Mouse (Mus musculus) CH12.LX (cell line): ENCODE measurements around the gene Stt3a. TPM values are rescaled to one million over a fixed set of nuclear protein-coding genes. Genes with fewer than 3 reads are reported as not detected.

Source experiments
- DNase-seq: peaks from one replicate; pipeline ENCODE4 v3.0.0-alpha.2; 2013; ENCODE audit errors: extremely low read depth
- H3K27ac ChIP-seq: 2 replicates; pipeline ENCODE4 v1.5.1; 2012; ENCODE audit warnings: low read depth, mild to moderate bottlenecking, control low read depth, moderate library complexity; ENCODE audit not compliant: insufficient read depth
- H3K27me3 ChIP-seq: replicated peaks from 2 replicates; pipeline ENCODE3; 2012; ENCODE audit warnings: inconsistent platforms
- H3K36me3 ChIP-seq, 2 experiments: replicated peaks in 1 of 2; 2 replicates each; pipeline versions ENCODE3 to v1.6.1; 2012; ENCODE audit warnings: inconsistent platforms in 1 of 2, low read length in 1 of 2, mild to moderate bottlenecking in 1 of 2, mixed read lengths in 1 of 2, moderate library complexity in 1 of 2; ENCODE audit not compliant: control insufficient read depth in 1 of 2, insufficient read depth in 1 of 2
- H3K4me1 ChIP-seq, 2 experiments: 2 replicates each; pipeline ENCODE4 v1.6.1; 2012; ENCODE audit warnings: inconsistent platforms in 1 of 2, moderate library complexity in 1 of 2; ENCODE audit not compliant: insufficient read depth in 2 of 2, control insufficient read depth in 1 of 2
- H3K4me2 ChIP-seq: 2 replicates; pipeline ENCODE4 v1.6.1; 2012; ENCODE audit warnings: low read depth, mild to moderate bottlenecking, control low read depth; ENCODE audit not compliant: poor library complexity, insufficient read depth, severe bottlenecking
- H3K4me3 ChIP-seq, 3 experiments: fragments of 150-350 bp in 1 of 3; sonication (generic) in 1 of 3; replicated peaks in 1 of 3; 2 replicates each; pipeline versions ENCODE3 to v1.5.1; 2011 to 2012; ENCODE audit warnings: low read depth in 2 of 3, low read length in 2 of 3, mild to moderate bottlenecking in 2 of 3, moderate library complexity in 2 of 3, control low read depth in 1 of 3, improper control_type of control experiment in 1 of 3, inconsistent platforms in 1 of 3, mixed read lengths in 1 of 3; ENCODE audit not compliant: poor library complexity in 1 of 3
- H3K79me2 ChIP-seq: replicated peaks from 2 replicates; pipeline ENCODE4 v1.6.1; 2012; ENCODE audit warnings: mild to moderate bottlenecking, moderate library complexity; ENCODE audit not compliant: control insufficient read depth, poor library complexity, insufficient read depth, severe bottlenecking; ENCODE audit errors: extremely low read depth
- H3K9ac ChIP-seq: 2 replicates; pipeline ENCODE4 v1.6.1; 2012; ENCODE audit warnings: low read depth, mild to moderate bottlenecking, control low read depth, moderate library complexity; ENCODE audit not compliant: insufficient read depth
- H3K9me3 ChIP-seq: replicated peaks from 2 replicates; pipeline ENCODE3; 2012; ENCODE audit warnings: low read length, inconsistent platforms, mixed read lengths
- CTCF ChIP-seq, 2 experiments: IDR thresholded peaks in 1 of 2; conservative IDR thresholded peaks in 1 of 2; 2 replicates each; pipeline ENCODE4 v1.5.1; 2011 to 2012; ENCODE audit warnings: low read depth in 2 of 2, low read length in 2 of 2, improper control_type of control experiment in 1 of 2, inconsistent platforms in 1 of 2, mild to moderate bottlenecking in 1 of 2, moderate library complexity in 1 of 2
- EP300 ChIP-seq: IDR thresholded peaks from 2 replicates; pipeline ENCODE4 v1.6.1; 2011; ENCODE audit warnings: low read length, improper control_type of control experiment
- ETS1 ChIP-seq: conservative IDR thresholded peaks from 2 replicates; pipeline ENCODE4 v1.6.1; 2012; ENCODE audit warnings: low read depth, mild to moderate bottlenecking, inconsistent platforms, low read length, improper control_type of control experiment, moderate library complexity
- HCFC1 ChIP-seq: IDR thresholded peaks from 2 replicates; pipeline ENCODE4 v1.6.1; 2012; ENCODE audit warnings: low read depth, mild to moderate bottlenecking, inconsistent platforms, low read length, improper control_type of control experiment
- JUN ChIP-seq: IDR thresholded peaks from 2 replicates; pipeline ENCODE4 v1.6.1; 2011; ENCODE audit warnings: low read depth, mild to moderate bottlenecking, low read length, improper control_type of control experiment, moderate library complexity; ENCODE audit not compliant: insufficient read depth
- MAX ChIP-seq: IDR thresholded peaks from 2 replicates; pipeline ENCODE4 v1.6.1; 2011; ENCODE audit warnings: low read length, improper control_type of control experiment
- MAZ ChIP-seq: IDR thresholded peaks from 2 replicates; pipeline ENCODE4 v1.6.1; 2012; ENCODE audit warnings: low read depth, mild to moderate bottlenecking, inconsistent platforms, low read length, improper control_type of control experiment, moderate library complexity
- MEF2A ChIP-seq: IDR thresholded peaks from 2 replicates; pipeline ENCODE4 v1.6.1; 2014; ENCODE audit warnings: low read depth, mild to moderate bottlenecking, inconsistent platforms, low read length, improper control_type of control experiment, borderline replicate concordance
- MYC ChIP-seq: IDR thresholded peaks from 2 replicates; pipeline ENCODE4 v1.6.1; 2011; ENCODE audit warnings: low read depth, mild to moderate bottlenecking, improper control_type of control experiment, low read length
- POLR2A ChIP-seq: IDR thresholded peaks from 2 replicates; pipeline ENCODE4 v1.6.1; 2011; ENCODE audit warnings: low read depth, mild to moderate bottlenecking, improper control_type of control experiment, low read length
- RAD21 ChIP-seq: IDR thresholded peaks from 2 replicates; pipeline ENCODE4 v1.6.1; 2011; ENCODE audit warnings: low read depth, mild to moderate bottlenecking, low read length, improper control_type of control experiment, moderate library complexity
- RCOR1 ChIP-seq: conservative IDR thresholded peaks from 2 replicates; pipeline ENCODE4 v1.6.1; 2012; ENCODE audit warnings: low read depth, mild to moderate bottlenecking, inconsistent platforms, low read length, improper control_type of control experiment
- SIN3A ChIP-seq: IDR thresholded peaks from 2 replicates; pipeline ENCODE4 v1.6.1; 2012; ENCODE audit warnings: low read length, improper control_type of control experiment, inconsistent platforms
- SMC3 ChIP-seq: IDR thresholded peaks from 2 replicates; pipeline ENCODE4 v1.6.1; 2011; ENCODE audit warnings: low read depth, low read length, improper control_type of control experiment
- TBP ChIP-seq: conservative IDR thresholded peaks from 2 replicates; pipeline ENCODE4 v1.6.1; 2011; ENCODE audit warnings: low read depth, low read length, improper control_type of control experiment
- USF1 ChIP-seq: IDR thresholded peaks from 2 replicates; pipeline ENCODE4 v1.6.1; 2014; ENCODE audit warnings: low read depth, mild to moderate bottlenecking, inconsistent platforms, low read length, improper control_type of control experiment
- ZC3H11A ChIP-seq: IDR thresholded peaks from 2 replicates; pipeline ENCODE4 v1.6.1; 2012; ENCODE audit warnings: low read depth, mild to moderate bottlenecking, inconsistent platforms, low read length, improper control_type of control experiment
- ZKSCAN1 ChIP-seq: IDR thresholded peaks from 2 replicates; pipeline ENCODE4 v1.6.1; 2012; ENCODE audit warnings: low read depth, inconsistent platforms, low read length, improper control_type of control experiment, borderline replicate concordance
- ZMIZ1 ChIP-seq: IDR thresholded peaks from 2 replicates; pipeline ENCODE4 v1.6.1; 2012; ENCODE audit warnings: low read depth, mild to moderate bottlenecking, inconsistent platforms, low read length, improper control_type of control experiment
- ZNF384 ChIP-seq: IDR thresholded peaks from 2 replicates; pipeline ENCODE4 v1.6.1; 2012; ENCODE audit warnings: low read depth, low read length, improper control_type of control experiment, inconsistent platforms
- dilution Hi-C: fragments of 300-500 bp; cut with MboI; formaldehyde crosslinking; loops from 2 replicates; pipeline ENCODE4 v1.14.3; 2020; ENCODE audit warnings: low sequenced_read_pairs; ENCODE audit not compliant: extremely low pct_unique_long_range_greater_than_20kb, extremely low pct_ligation_motif_present
- in situ Hi-C: fragments of 300-500 bp; cut with MboI; formaldehyde crosslinking; loops from 3 replicates; pipeline ENCODE4 v1.14.3; 2019; ENCODE audit warnings: low sequenced_read_pairs, low pct_ligation_motif_present, low pct_unique_long_range_greater_than_20kb, mixed read lengths
- polyA plus RNA-seq: library from polyadenylated mRNA; unstranded; fragments of >175 nt; gene quantifications from 2 replicates; pipeline ENCODE4 v1.2.1, GENCODE M21; 2012; ENCODE audit warnings: low read depth; ENCODE audit not compliant: insufficient read length
- total RNA-seq, 2 experiments: library from RNA; depleted of rRNA; stranded (reverse); fragments of 300-350 nt in 1 of 2; fragments of >200 nt in 1 of 2; gene quantifications; 2 replicates each; pipeline ENCODE4 v1.2.3; 2012 to 2014

The Stt3a gene
- total and polyA plus RNA-seq, 3 experiments: 280 to 559 (median 395) TPM

DNA sequence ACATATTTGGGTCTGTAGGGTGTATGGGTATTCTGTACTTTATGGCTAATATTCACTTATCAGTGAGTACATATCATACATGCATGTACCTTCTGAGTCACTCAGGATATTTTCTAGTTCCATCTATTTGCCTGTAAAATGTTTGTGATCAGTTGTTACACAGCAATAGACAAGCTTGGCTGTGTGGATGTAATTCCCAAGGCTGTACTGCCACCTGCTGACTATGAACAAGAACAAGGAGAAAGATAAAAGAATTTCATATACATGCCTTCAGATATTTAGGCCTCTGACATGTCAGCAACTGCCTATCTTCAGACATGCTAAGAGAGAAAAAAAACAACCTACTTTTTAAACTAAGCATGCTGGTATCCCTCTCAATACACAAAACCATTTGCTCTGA lies 80.2 kb downstream of the Stt3a start:
- peak; percentile 34 for DNase-seq
- in situ Hi-C loops: no loop called here
- H3K4me2 ChIP-seq: no peak overlapping the region
- H3K79me2 ChIP-seq: no peaks in the 10 kb centered on the region
- TF ChIP-seq SMC3 (peak; percentile 50), TBP (no peak), MEF2A (no peak), ZC3H11A (no peak), ZKSCAN1 (no peak), ZMIZ1 (no peak), JUN (no peak), SIN3A (no peak), MAZ (no peak), MYC (no peak), CTCF (conservative IDR thresholded peaks at IDR 0.05 in 1 of 2, IDR thresholded peaks at IDR 0.05 in 1 of 2; ENCODE audit: low read depth in 2 of 2, low read length in 2 of 2) (peak in 1 of 2 experiments; percentile 70; a peak in 2 of 4 replicates), USF1 (no peak), RAD21 (peak; percentile 78)
- H3K9ac ChIP-seq: no peak overlapping the region
- H3K36me3 ChIP-seq: no peaks in the 10 kb centered on the region
- H3K4me1 ChIP-seq: no peaks in the 10 kb centered on the region
- H3K9me3 ChIP-seq: no peaks in the 10 kb centered on the region
- H3K27me3 ChIP-seq: no peaks in the 10 kb centered on the region
- H3K4me3 ChIP-seq: no peak overlapping the region
- H3K27ac ChIP-seq: no peak overlapping the region
- dilution Hi-C loops: no loop called here

DNA sequence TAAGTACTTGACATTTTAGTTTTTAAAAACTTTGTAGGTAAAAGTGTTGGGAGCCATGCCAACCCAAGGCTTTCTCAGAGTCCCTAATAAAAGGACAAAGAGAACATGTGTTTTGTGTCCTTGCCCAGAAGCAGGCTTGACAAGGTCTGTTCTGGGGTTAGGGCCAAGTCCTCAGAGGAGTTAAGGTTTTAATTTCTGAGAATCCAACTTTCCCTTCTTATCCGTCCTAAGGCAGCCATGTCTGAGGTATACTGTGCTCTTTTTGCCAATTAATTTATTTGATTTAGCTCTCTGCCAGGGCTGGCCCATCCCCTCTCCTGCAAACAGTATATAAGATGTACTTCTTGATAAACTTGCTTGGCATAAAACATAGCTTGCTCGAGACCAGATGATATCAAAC lies 86.1 kb downstream of the Stt3a start:
- DNase-seq: no peak
- no peak overlapping the region for H3K9ac ChIP-seq
- TF ChIP-seq ZNF384 (no peak), ETS1 (no peak), POLR2A (no peak), RAD21 (no peak), RCOR1 (no peak), EP300 (no peak), MAX (no peak), HCFC1 (no peak), ZKSCAN1 (no peak)
- TF ChIP-seq, all 38 proteins: peak for 0
- H3K4me3 ChIP-seq: no peak overlapping the region
- no peaks in the 10 kb centered on the region for H3K27me3 ChIP-seq
- H3K4me2 ChIP-seq: no peak overlapping the region
- no peaks in the 10 kb centered on the region for H3K79me2 ChIP-seq
- no peaks in the 10 kb centered on the region for H3K9me3 ChIP-seq
- no peak overlapping the region for H3K27ac ChIP-seq
- no peaks in the 10 kb centered on the region for H3K36me3 ChIP-seq
- in situ Hi-C loops: no loop called here
- dilution Hi-C loops: no loop called here
- H3K4me1 ChIP-seq: no peaks in the 10 kb centered on the region

Other genes with a start within 250 kb of the Stt3a start
- gene Gm5615, start 225.7 kb downstream of the Stt3a start, total RNA-seq (2012; rRNA removed): not detected in 2 replicates
- gene Gm5615, start 225.7 kb downstream of the Stt3a start, total RNA-seq (2014; rRNA removed): not detected in 2 replicates
- gene Gm5615, start 225.7 kb downstream of the Stt3a start, polyA plus RNA-seq: not detected in 2 replicates
- gene Gm17689, start 185.0 kb downstream of the Stt3a start, total RNA-seq (2012; rRNA removed): not detected in 2 replicates
- gene Gm17689, start 185.0 kb downstream of the Stt3a start, total RNA-seq (2014; rRNA removed): not detected in 2 replicates
- gene Gm17689, start 185.0 kb downstream of the Stt3a start, polyA plus RNA-seq: not detected in 2 replicates
- 0.88 and 1.2 TPM in 2 replicates for gene A630095E13Rik, start 124.3 kb downstream of the Stt3a start, total RNA-seq (2012; rRNA removed)
- gene A630095E13Rik, start 124.3 kb downstream of the Stt3a start, total RNA-seq (2014; rRNA removed): 0.39 TPM in 1 of 2 replicates, not detected in the other
- 0.80 TPM in 1 of 2 replicates, not detected in the other for gene A630095E13Rik, start 124.3 kb downstream of the Stt3a start, polyA plus RNA-seq
- not detected in 2 replicates for gene Acrv1, start 74.5 kb downstream of the Stt3a start, total RNA-seq (2012; rRNA removed)
- gene Acrv1, start 74.5 kb downstream of the Stt3a start, total RNA-seq (2014; rRNA removed): not detected in 2 replicates
- gene Acrv1, start 74.5 kb downstream of the Stt3a start, polyA plus RNA-seq: not detected in 2 replicates
- gene Chek1, start 40.6 kb downstream of the Stt3a start, total RNA-seq (2012; rRNA removed): 25.6 and 27.1 TPM in 2 replicates
- gene Chek1, start 40.6 kb downstream of the Stt3a start, total RNA-seq (2014; rRNA removed): 75.3 and 92.5 TPM in 2 replicates
- 88.1 and 93.2 TPM in 2 replicates for gene Chek1, start 40.6 kb downstream of the Stt3a start, polyA plus RNA-seq
- 37.7 and 38.7 TPM in 2 replicates for gene Ei24, start 29.7 kb upstream of the Stt3a start, total RNA-seq (2012; rRNA removed)
- 48.5 and 57.6 TPM in 2 replicates for gene Ei24, start 29.7 kb upstream of the Stt3a start, total RNA-seq (2014; rRNA removed)
- 64.3 and 64.6 TPM in 2 replicates for gene Ei24, start 29.7 kb upstream of the Stt3a start, polyA plus RNA-seq
- gene Fez1, start 54.2 kb upstream of the Stt3a start, total RNA-seq (2012; rRNA removed): not detected in 2 replicates
- not detected in 2 replicates for gene Fez1, start 54.2 kb upstream of the Stt3a start, total RNA-seq (2014; rRNA removed)
- gene Fez1, start 54.2 kb upstream of the Stt3a start, polyA plus RNA-seq: not detected in 2 replicates